ENCODE assay signal across 19 mouse cellular contexts in genomic region chr6:113289346-113289745, GRCm38 (mm10). TPM values are rescaled to one million over a fixed set of nuclear protein-coding genes. Genes with fewer than 3 reads are reported as not detected.
DNase-seq lines count a peak whose midpoint lies in the region; TF ChIP-seq lines count a peak whose summit lies in the region.
"Had no signal": no experiment of that assay in that cellular context is flagged by ENCODE, and none has a peak within 500 bp of the region (broad histone marks: within the 10 kb centered on the region; RNA-seq: fewer than 3 reads in every experiment).

No protein-coding gene starts in this region.

- DNase-seq in ES-CJ7 (ENCODE audit: low read depth, low spot score) (peak; percentile 68), ZHBTc4 (ENCODE audit: low read depth, low spot score) (peak; percentile 87)
- DNase-seq in cerebellum, adult 8-10 months = no peak
- DNase-seq in layer of hippocampus, postnatal 14 days (ENCODE audit: low spot score in 2 of 2) = no peak
- DNase-seq: adrenal gland, adult 2 months; adrenal gland, postnatal 14 days; adrenal gland, postnatal 36 days; cerebellum, adult 11-12 months; cerebellum, adult 2 months; cerebellum, adult 9-11 months; cerebellum, postnatal 14 days; cerebellum, postnatal 36 days; embryo, embryonic 11 days had no signal

- no peak for TF ChIP-seq CTCF in E14TG2a.4 (conservative IDR thresholded peaks at IDR 0.05; ENCODE audit: low read length)

- H3K4me3 ChIP-seq in E14TG2a.4 (replicated peaks; ENCODE audit: low read length) = peak overlapping the region; percentile 43
- H3K4me3 ChIP-seq: embryonic facial prominence, embryonic 13.5 days; embryonic facial prominence, embryonic 15.5 days; erythroblast, embryonic 14.5 days; forebrain, embryonic 10.5 days; forebrain, embryonic 12.5 days had no signal

- peaks cover 64% of the 10 kb centered on the region for H3K4me1 ChIP-seq in E14TG2a.4 (replicated peaks; ENCODE audit: low read depth, low read length)
- H3K4me1 ChIP-seq: embryonic facial prominence, embryonic 13.5 days; embryonic facial prominence, embryonic 15.5 days; forebrain, embryonic 12.5 days had no signal

- no peaks in the 10 kb centered on the region for H3K9me3 ChIP-seq in E14TG2a.4 (ENCODE audit: low read length)
- H3K9me3 ChIP-seq: embryonic facial prominence, embryonic 13.5 days; embryonic facial prominence, embryonic 15.5 days; forebrain, embryonic 10.5 days; forebrain, embryonic 12.5 days had no signal

- no peaks in the 10 kb centered on the region for H3K27me3 ChIP-seq in E14TG2a.4 (ENCODE audit: insufficient read depth, low read length)

- no peaks in the 10 kb centered on the region for H3K36me3 ChIP-seq in E14TG2a.4 (ENCODE audit: insufficient read depth, low read length)
- H3K36me3 ChIP-seq: embryonic facial prominence, embryonic 13.5 days; embryonic facial prominence, embryonic 15.5 days; forebrain, embryonic 10.5 days; forebrain, embryonic 12.5 days had no signal

RNA-seq across cellular contexts. Expression of gene Cpne9, which starts 7.2 kb away (rescaled TPM):
- 10 to 100 TPM; 14.3 to 21.8 TPM for total RNA-seq in layer of hippocampus, postnatal 14 days (2021)

RNA-seq across cellular contexts. Expression of gene Brpf1, which starts 17.6 kb away (rescaled TPM):
- total RNA-seq in layer of hippocampus, postnatal 14 days (2021) = 10 to 100 TPM; 26.4 to 28.9 TPM

RNA-seq across cellular contexts. Expression of gene Ogg1, which starts 37.4 kb away (rescaled TPM):
- total RNA-seq in layer of hippocampus, postnatal 14 days (2021) = 1 to 10 TPM; 7.0 to 7.2 TPM

RNA-seq across cellular contexts. Expression of gene Mtmr14, which starts 51.7 kb away (rescaled TPM):
- total RNA-seq in layer of hippocampus, postnatal 14 days (2021) = 10 to 100 TPM; 17.6 to 19.0 TPM

RNA-seq across cellular contexts. Expression of gene Camk1, which starts 54.4 kb away (rescaled TPM):
- 10 to 100 TPM; 49.3 to 50.2 TPM for total RNA-seq in layer of hippocampus, postnatal 14 days (2021)

Comparison
In these comparisons a context has a peak if more than half of its experiments do, and no peak if none do; other contexts are left out.
1. DNase-seq: peak in ES-CJ7 (single experiment) and ZHBTc4 (single experiment); none in cerebellum, adult 8-10 months (single experiment) and layer of hippocampus, postnatal 14 days (0 of 2).